Mouse (Mus musculus): ENCODE measurements around the gene Lrrc36.

DNA sequence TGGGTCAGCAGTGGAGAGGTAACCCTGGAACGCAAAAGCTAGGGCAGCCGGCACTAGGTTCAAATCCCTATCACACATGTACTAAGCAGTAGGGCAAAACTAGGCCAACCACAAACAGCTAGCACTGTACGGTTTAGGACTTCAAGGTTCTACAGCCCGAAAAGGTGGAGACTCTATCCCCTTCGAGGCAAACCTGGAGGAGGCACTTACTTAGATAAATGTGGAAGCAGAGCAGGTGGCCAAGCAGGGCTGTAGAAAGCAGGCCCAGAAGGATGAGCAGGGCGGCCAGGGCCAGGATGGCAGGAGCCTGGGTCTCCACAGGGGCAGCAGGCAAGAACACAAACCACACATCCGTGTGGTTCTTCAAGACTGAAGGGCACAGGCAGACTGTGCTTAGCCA lies 62.8 kb downstream of the Lrrc36 start:
- TF ChIP-seq CTCF (IDR thresholded peaks at IDR 0.05; ENCODE audit: borderline replicate concordance, insufficient read depth, low read length) (no peak), POLR2A (IDR thresholded peaks at IDR 0.05; ENCODE audit: low read depth, low read length) (no peak)
